Mouse (Mus musculus) megakaryocyte, embryonic 14.5 days (primary cell): ENCODE measurements around the gene Scnn1b.

Source experiments
- FLI1 ChIP-seq: IDR thresholded peaks from 2 replicates; pipeline ENCODE4 v1.6.1; 2012; ENCODE audit warnings: low read length, inconsistent platforms, mixed read lengths
- GATA1 ChIP-seq: IDR thresholded peaks from 3 replicates; pipeline ENCODE4 v1.6.1; 2012; ENCODE audit warnings: mixed read lengths, low read length, inconsistent platforms, borderline replicate concordance

DNA sequence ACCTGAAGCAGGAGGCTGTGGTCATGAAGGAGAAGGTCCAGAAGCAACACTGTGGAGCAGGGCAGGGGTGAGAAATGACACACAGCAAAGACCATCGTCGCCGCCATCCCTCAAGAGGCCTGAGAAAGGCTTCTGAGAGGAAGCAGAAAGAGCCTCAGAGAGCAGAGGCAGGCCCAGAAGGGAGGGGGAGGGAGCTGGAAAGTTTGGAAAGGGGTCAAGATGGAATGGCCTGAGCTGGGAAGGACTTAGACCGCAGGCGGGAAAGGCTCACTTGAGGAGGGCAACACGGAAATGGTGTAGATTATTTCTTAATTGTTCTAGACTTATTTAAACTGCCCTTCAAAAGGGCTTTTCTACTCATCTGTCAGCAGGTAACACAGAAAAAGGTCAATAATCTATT, 68.8 kb downstream of the Scnn1b start:
- no peak for TF ChIP-seq GATA1
- TF ChIP-seq FLI1: no peak
